22 mouse cellular contexts compared by ENCODE assay signal in genomic region chr5:150919961-150920360, GRCm38 (mm10). TPM values are rescaled to one million over a fixed set of nuclear protein-coding genes. Genes with fewer than 3 reads are reported as not detected.
"Had no signal": no experiment of that assay in that cellular context is flagged by ENCODE, and none has a peak within 500 bp of the region (broad histone marks: within the 10 kb centered on the region; RNA-seq: fewer than 3 reads in every experiment).

No protein-coding gene starts in this region.

- H3K9me3 ChIP-seq: lung, embryonic 15.5 days; midbrain, embryonic 10.5 days; midbrain, embryonic 12.5 days; neural tube, embryonic 13.5 days; neural tube, embryonic 15.5 days; stomach, embryonic 15.5 days had no signal

- ATAC-seq: lung, postnatal 0 days; midbrain, embryonic 16.5 days had no signal

- H3K9ac ChIP-seq: lung, embryonic 15.5 days; midbrain, embryonic 12.5 days; neural tube, embryonic 13.5 days; neural tube, embryonic 15.5 days; stomach, embryonic 15.5 days had no signal

- H3K27ac ChIP-seq: lung, embryonic 15.5 days; midbrain, embryonic 10.5 days; midbrain, embryonic 12.5 days; neural tube, embryonic 13.5 days; neural tube, embryonic 15.5 days; stomach, embryonic 15.5 days; stomach, postnatal 0 days had no signal

- H3K4me3 ChIP-seq: lung, embryonic 15.5 days; midbrain, embryonic 10.5 days; midbrain, embryonic 12.5 days; myocyte; neural tube, embryonic 13.5 days; neural tube, embryonic 15.5 days; stomach, embryonic 15.5 days had no signal

- H3K4me2 ChIP-seq: lung, embryonic 15.5 days; midbrain, embryonic 12.5 days; neural tube, embryonic 13.5 days; neural tube, embryonic 15.5 days; stomach, embryonic 15.5 days had no signal

- H3K4me1 ChIP-seq: lung, embryonic 15.5 days; midbrain, embryonic 10.5 days; midbrain, embryonic 12.5 days; neural tube, embryonic 13.5 days; neural tube, embryonic 15.5 days; stomach, embryonic 15.5 days had no signal

- DNase-seq: lung, adult 18-20 months; lung, postnatal 14 days; lung, postnatal 4 days; midbrain, embryonic 14.5 days; retina, postnatal 1 day; right cerebral cortex, adult 18-20 months; right cerebral cortex, postnatal 25 days; thymus, adult 2 months; thymus, postnatal 25 days; thymus, postnatal 4 days had no signal

- H3K36me3 ChIP-seq: lung, embryonic 15.5 days; midbrain, embryonic 10.5 days; midbrain, embryonic 12.5 days; neural tube, embryonic 13.5 days; neural tube, embryonic 15.5 days; stomach, embryonic 15.5 days had no signal

- H3K27me3 ChIP-seq: lung, embryonic 15.5 days; midbrain, embryonic 12.5 days; neural tube, embryonic 13.5 days; neural tube, embryonic 15.5 days; stomach, embryonic 15.5 days had no signal

RNA-seq across cellular contexts. Expression of gene Kl, which starts 32.4 kb away (rescaled TPM):
- total RNA-seq: megakaryocyte, adult 5-6 weeks; megakaryocyte-erythroid progenitor cell, adult 5-6 weeks had no signal
- polyA plus RNA-seq: myocyte had no signal
